Mouse (Mus musculus) right cerebral cortex, postnatal 36 days (tissue): Measurements from ENCODE around the gene Ttc7.
A peak's percentile ranks its signal among the peaks of the same experiment; 100 is the strongest.

Experiments used
- DNase-seq, 2 experiments: peaks; one replicate each; pipeline ENCODE4 v3.0.0; 2022; ENCODE audit warnings: low spot score in 2 of 2, mixed read lengths in 1 of 2

Ttc7 gene

GRCm38 (mm10) chr17:87312924-87313870 is 30.5 kb downstream of the Ttc7 start:
- no peak for DNase-seq

GRCm38 (mm10) chr17:87314121-87314520 is 31.4 kb downstream of the Ttc7 start:
- DNase-seq = no peak

- DNase-seq = no peak
These were observed 31.9 kb downstream of the Ttc7 start for GRCm38 (mm10) chr17:87314530-87314946.

- DNase-seq = peak; percentile 79 to 85
These were observed 32.4 kb downstream of the Ttc7 start for GRCm38 (mm10) chr17:87315021-87315531.

GRCm38 (mm10) chr17:87315891-87316763 is 33.4 kb downstream of the Ttc7 start:
- DNase-seq = no peak

GRCm38 (mm10) chr17:87317271-87317670 is 34.6 kb downstream of the Ttc7 start:
- DNase-seq = no peak

GRCm38 (mm10) chr17:87317947-87318346 is 35.3 kb downstream of the Ttc7 start:
- no peak for DNase-seq

- no peak for DNase-seq
These were observed 39.0 kb downstream of the Ttc7 start for GRCm38 (mm10) chr17:87321673-87322072.

GRCm38 (mm10) chr17:87323215-87323614 is 40.5 kb downstream of the Ttc7 start:
- no peak for DNase-seq

- DNase-seq = no peak
These were observed 42.8 kb downstream of the Ttc7 start for GRCm38 (mm10) chr17:87325501-87325900.

- DNase-seq = no peak
These were observed 44.3 kb downstream of the Ttc7 start for GRCm38 (mm10) chr17:87326987-87327386.

- no peak for DNase-seq
These were observed 45.0 kb downstream of the Ttc7 start for GRCm38 (mm10) chr17:87327645-87328044.

- peak; percentile 89 to 92 for DNase-seq
These were observed 45.6 kb downstream of the Ttc7 start for GRCm38 (mm10) chr17:87328177-87328768.

- DNase-seq = no peak
These were observed 46.5 kb downstream of the Ttc7 start for GRCm38 (mm10) chr17:87329144-87329700.

- DNase-seq = peak; percentile 88 to 92
These were observed 47.7 kb downstream of the Ttc7 start for GRCm38 (mm10) chr17:87330250-87330920.

GRCm38 (mm10) chr17:87330921-87331291 is 48.2 kb downstream of the Ttc7 start:
- DNase-seq = no peak

GRCm38 (mm10) chr17:87331336-87332141 is 48.9 kb downstream of the Ttc7 start:
- DNase-seq = no peak

GRCm38 (mm10) chr17:87332142-87332815 is 49.6 kb downstream of the Ttc7 start:
- peak in 1 of 2 experiments; percentile 65 for DNase-seq

- peak; percentile 47 to 67 for DNase-seq
These were observed 50.2 kb downstream of the Ttc7 start for GRCm38 (mm10) chr17:87332887-87333286.
